Comparison of ENCODE assay signal across 24 mouse cellular contexts in the genomic region with DNA sequence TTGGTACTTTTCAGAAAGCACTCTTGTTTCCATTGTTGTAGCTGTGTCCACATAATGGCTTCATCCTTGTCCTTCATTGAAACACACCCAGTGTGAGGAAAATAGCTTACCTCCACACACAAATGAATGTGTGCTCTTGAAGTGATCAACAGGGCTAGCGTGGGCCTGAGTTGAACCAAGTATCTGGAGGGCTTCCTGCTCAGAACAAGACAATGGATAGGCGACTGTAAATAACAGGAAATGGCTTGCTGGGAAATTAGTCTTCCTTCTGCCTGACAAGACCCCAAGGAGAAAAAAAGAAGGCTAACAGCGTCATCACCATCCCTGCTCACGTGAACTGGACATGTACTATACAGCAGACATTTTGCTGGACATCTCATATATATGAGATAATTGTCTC.
A peak's percentile ranks its signal among the peaks of the same experiment; 100 is the strongest.
DNase-seq lines count a peak whose midpoint lies in the region; ATAC-seq and TF ChIP-seq lines count a peak whose summit lies in the region.
"Had no signal": no experiment of that assay in that cellular context is flagged by ENCODE, and none has a peak within 500 bp of the region (broad histone marks: within the 10 kb centered on the region; RNA-seq: fewer than 3 reads in every experiment).

No protein-coding gene starts in this region.

- H3K9ac ChIP-seq in lung, embryonic 14.5 days, result no peak overlapping the region
- no peak overlapping the region for H3K9ac ChIP-seq in lung, postnatal 0 days (replicated peaks; ENCODE audit: low read depth)
- H3K9ac ChIP-seq: embryonic facial prominence, embryonic 12.5 days; forebrain, embryonic 13.5 days; forebrain, embryonic 15.5 days had no signal

- H3K27ac ChIP-seq in lung, embryonic 14.5 days (ENCODE audit: low read depth), result no peak overlapping the region
- no peak overlapping the region for H3K27ac ChIP-seq in lung, postnatal 0 days (ENCODE audit: low read length)
- H3K27ac ChIP-seq: embryonic facial prominence, embryonic 10.5 days; embryonic facial prominence, embryonic 12.5 days; forebrain, embryonic 13.5 days; forebrain, embryonic 15.5 days had no signal

- peak; percentile 89 for DNase-seq in heart, adult 11 months
- no peak for DNase-seq in heart, postnatal 4 days
- DNase-seq in lung, embryonic 14.5 days, result peak; percentile 16
- DNase-seq in lung, postnatal 25 days (ENCODE audit: low spot score), result no peak
- DNase-seq in lung, postnatal 0 days (ENCODE audit: low spot score), result no peak
- no peak for DNase-seq in lung, adult 2 months
- DNase-seq: adrenal gland, adult 8-10 months; adrenal gland, postnatal 14 days; adrenal gland, postnatal 36 days; B cell, adult 2 months; cerebellum, adult 11-12 months; cerebellum, adult 2 months; cerebellum, adult 9-10 months; cerebellum, postnatal 10 days; cerebellum, postnatal 25 days had no signal

- no peak overlapping the region for H3K4me2 ChIP-seq in lung, embryonic 14.5 days
- no peak overlapping the region for H3K4me2 ChIP-seq in lung, postnatal 0 days (replicated peaks; ENCODE audit: low read depth, low read length)
- H3K4me2 ChIP-seq: embryonic facial prominence, embryonic 12.5 days; forebrain, embryonic 13.5 days; forebrain, embryonic 15.5 days had no signal

- 74% methylated on average over 4 of the region's 4 CpGs for WGBS in lung, embryonic 14.5 days
- WGBS in lung, postnatal 0 days, result 71% methylated on average over 4 of the region's 4 CpGs
- WGBS in lung, adult 2 months, result 65% methylated on average over 4 of the region's 4 CpGs

- no peak for TF ChIP-seq POLR2A in lung, adult 2 months (IDR thresholded peaks at IDR 0.05; ENCODE audit: borderline replicate concordance, extremely low read depth, low read depth, low read length)

- TF ChIP-seq CTCF in lung, embryonic 14.5 days (IDR thresholded peaks at IDR 0.05; ENCODE audit: low read depth), result no peak
- no peak for TF ChIP-seq CTCF in lung, postnatal 0 days (IDR thresholded peaks at IDR 0.05)
- TF ChIP-seq CTCF in lung, adult 2 months (IDR thresholded peaks at IDR 0.05; ENCODE audit: insufficient read depth, low read length), result no peak

- TF ChIP-seq EP300 in lung, postnatal 0 days (IDR thresholded peaks at IDR 0.05), result no peak

- H3K36me3 ChIP-seq in lung, embryonic 14.5 days (ENCODE audit: insufficient read depth), result no peaks in the 10 kb centered on the region
- no peaks in the 10 kb centered on the region for H3K36me3 ChIP-seq in lung, postnatal 0 days (ENCODE audit: insufficient read depth, low read length)
- H3K36me3 ChIP-seq: embryonic facial prominence, embryonic 10.5 days; embryonic facial prominence, embryonic 12.5 days; forebrain, embryonic 15.5 days; G1E had no signal

- no peak overlapping the region for H3K4me3 ChIP-seq in lung, embryonic 14.5 days (ENCODE audit: low read depth, low read length)
- no peak overlapping the region for H3K4me3 ChIP-seq in lung, postnatal 0 days (ENCODE audit: low read depth, low read length)
- no peak overlapping the region for H3K4me3 ChIP-seq in lung, adult 2 months (replicated peaks; ENCODE audit: extremely low read depth, low read depth, low read length)
- H3K4me3 ChIP-seq: embryonic facial prominence, embryonic 10.5 days; embryonic facial prominence, embryonic 12.5 days; forebrain, embryonic 13.5 days; forebrain, embryonic 15.5 days had no signal

- H3K4me1 ChIP-seq in lung, embryonic 14.5 days (ENCODE audit: insufficient read depth), result no peaks in the 10 kb centered on the region
- H3K4me1 ChIP-seq in lung, postnatal 0 days (ENCODE audit: insufficient read depth, low read depth, low read length), result no peaks in the 10 kb centered on the region
- H3K4me1 ChIP-seq in lung, adult 2 months (ENCODE audit: control insufficient read depth, insufficient read depth, low read length), result peaks cover 7% of the 10 kb centered on the region; the same call in 1 of the 2 replicates
- H3K4me1 ChIP-seq: embryonic facial prominence, embryonic 12.5 days; forebrain, embryonic 13.5 days; forebrain, embryonic 15.5 days had no signal

- ATAC-seq in lung, embryonic 14.5 days (ENCODE audit: insufficient read depth), result no peak
- peak; percentile 11; the same call in 1 of the 2 replicates for ATAC-seq in lung, postnatal 0 days
- ATAC-seq: activated CD4-positive, CD25-positive, alpha-beta regulatory T cell, adult 4 months; CD4-positive, CD25-positive, alpha-beta regulatory T cell, adult 4 months; forebrain, embryonic 13.5 days; forebrain, embryonic 15.5 days; Patski had no signal

- no peaks in the 10 kb centered on the region for H3K27me3 ChIP-seq in lung, embryonic 14.5 days (ENCODE audit: insufficient read depth, low read length)
- H3K27me3 ChIP-seq in lung, postnatal 0 days (replicated peaks; ENCODE audit: insufficient read depth, low read length), result no peaks in the 10 kb centered on the region
- H3K27me3 ChIP-seq: CH12.LX; embryonic facial prominence, embryonic 12.5 days; forebrain, embryonic 13.5 days; forebrain, embryonic 15.5 days had no signal

- no peaks in the 10 kb centered on the region for H3K9me3 ChIP-seq in lung, embryonic 14.5 days (ENCODE audit: low read depth, low read length)
- no peaks in the 10 kb centered on the region for H3K9me3 ChIP-seq in lung, postnatal 0 days (ENCODE audit: low read length)
- H3K9me3 ChIP-seq: embryonic facial prominence, embryonic 10.5 days; embryonic facial prominence, embryonic 12.5 days; forebrain, embryonic 13.5 days; forebrain, embryonic 15.5 days had no signal

Comparison
In these comparisons a context has a peak if more than half of its experiments do, and no peak if none do; other contexts are left out.
1. DNase-seq: peak in heart, adult 11 months (single experiment) and lung, embryonic 14.5 days (single experiment); none in heart, postnatal 4 days (single experiment), lung, postnatal 25 days (single experiment), lung, postnatal 0 days (single experiment) and lung, adult 2 months (single experiment).